Mouse (Mus musculus) bone marrow, adult 2 months (tissue): ENCODE measurements around the gene Scd4. TPM values are rescaled to one million over a fixed set of nuclear protein-coding genes. Genes with fewer than 3 reads are reported as not detected.

ENCODE experiments used
- H3K27ac ChIP-seq: fragments of 200-500 bp; 2 replicates; pipeline ENCODE4 v1.5.1; 2012; ENCODE audit warnings: low read depth, mild to moderate bottlenecking, control low read depth, inconsistent platforms, low read length; ENCODE audit not compliant: control insufficient read depth, poor library complexity, insufficient read depth
- H3K4me1 ChIP-seq: fragments of 200-500 bp; 2 replicates; pipeline ENCODE4 v1.6.1; 2011; ENCODE audit warnings: low read length; ENCODE audit not compliant: control insufficient read depth, insufficient read depth
- H3K4me3 ChIP-seq: fragments of 200-500 bp; replicated peaks from 2 replicates; pipeline ENCODE3; 2011; ENCODE audit warnings: mild to moderate bottlenecking, low read depth, low read length, control low read depth; ENCODE audit not compliant: control insufficient read depth
- CTCF ChIP-seq: fragments of 200-500 bp; IDR thresholded peaks from 2 replicates; pipeline ENCODE4 v1.5.1; 2011; ENCODE audit warnings: low read length, control low read depth; ENCODE audit not compliant: control insufficient read depth, insufficient read depth
- POLR2A ChIP-seq: fragments of 200-500 bp; IDR thresholded peaks from 2 replicates; pipeline ENCODE4 v1.6.1; 2011; ENCODE audit warnings: low read depth, mild to moderate bottlenecking, control low read depth, low read length, borderline replicate concordance; ENCODE audit not compliant: control insufficient read depth
- WGBS: fragments of 180-500 bp; shearing (Covaris S2); methylation state at CpG from one replicate; pipeline ENCODE4 v1.1.7; 2018; 5-methylcytosine and 5-hydroxymethylcytosine counted together
- polyA plus RNA-seq: library from polyadenylated mRNA; stranded (reverse); fragments of >200 nt; gene quantifications from 2 replicates; pipeline ENCODE4 v1.2.4, GENCODE M21; 2011; ENCODE audit warnings: low replicate concordance; ENCODE audit not compliant: missing spikeins, insufficient read depth, insufficient read length

The Scd4 gene
- polyA plus RNA-seq, 1 experiment, result not detected

DNA sequence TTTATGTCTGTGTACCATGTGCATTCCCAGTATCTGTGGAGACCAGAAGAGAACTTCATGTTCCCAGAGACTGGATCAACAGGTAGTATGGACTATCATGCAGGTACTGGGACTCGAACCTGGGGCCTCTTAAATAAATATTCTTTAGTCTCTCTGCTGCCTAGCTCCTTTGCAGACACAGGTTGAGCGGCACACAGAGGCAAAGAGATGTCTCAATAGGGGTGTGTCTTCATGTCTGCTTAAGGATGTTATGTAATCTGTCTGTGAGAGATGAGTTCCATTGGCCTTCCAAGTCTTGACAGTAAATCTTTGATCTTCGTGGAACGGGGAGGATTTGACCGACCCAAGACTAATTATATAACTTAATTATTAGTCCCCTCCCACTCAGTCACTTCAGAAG, 37.3 kb downstream of the Scd4 start:
- 56% methylated on average over 5 of the region's 5 CpGs for WGBS
- Histone ChIP-seq H3K4me3 (no peak overlapping the region), H3K4me1 (no peaks in the 10 kb centered on the region), H3K27ac (no peak overlapping the region)
- no peak for TF ChIP-seq CTCF
- no peak for TF ChIP-seq POLR2A

DNA sequence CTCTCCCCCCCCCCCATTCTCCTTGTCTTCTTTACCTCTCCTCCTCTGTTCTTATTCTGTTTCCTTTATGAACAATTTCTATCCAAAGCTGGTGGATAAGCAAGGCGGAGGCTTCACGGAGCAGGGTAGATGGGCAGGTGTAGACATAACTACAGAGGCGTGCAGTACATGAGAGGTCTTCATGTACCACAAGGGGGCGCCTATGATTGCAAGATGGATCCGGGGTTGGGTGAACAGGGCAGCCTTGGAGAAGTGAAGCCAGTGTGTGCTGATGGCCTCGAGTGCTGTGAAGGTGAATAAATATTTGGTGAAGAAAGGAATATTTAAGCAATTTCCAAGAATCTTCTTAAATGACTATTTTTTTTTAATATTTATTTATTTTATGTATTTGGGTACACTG, 40.1 kb downstream of the Scd4 start:
- Histone ChIP-seq H3K4me3 (no peak overlapping the region), H3K27ac (no peak overlapping the region), H3K4me1 (no peaks in the 10 kb centered on the region)
- TF ChIP-seq POLR2A (no peak), CTCF (peak; percentile 84)
- WGBS, result 8% methylated on average over 6 of the region's 6 CpGs

DNA sequence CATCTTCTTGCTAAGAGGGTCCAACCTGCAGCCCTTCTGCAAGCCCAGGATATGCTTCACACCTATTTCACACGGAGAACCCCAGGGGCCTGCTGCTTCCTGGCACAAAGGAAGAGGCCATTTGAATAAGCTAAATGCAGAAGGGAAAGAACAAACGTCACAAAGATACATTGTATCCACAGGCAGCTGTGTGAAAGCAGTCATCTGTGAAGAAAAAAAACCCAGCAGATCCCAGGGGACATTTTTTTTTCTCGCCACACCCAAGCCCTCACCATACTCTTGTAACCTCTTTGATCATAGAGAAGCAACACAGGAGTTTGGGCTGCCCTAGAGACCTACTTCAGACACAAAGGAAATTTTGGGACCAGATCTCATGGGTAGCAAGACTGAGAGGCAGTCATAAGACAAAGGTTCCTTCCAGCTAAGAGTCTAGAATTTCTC, 43.6 kb downstream of the Scd4 start:
- no peak overlapping the region for H3K4me3 ChIP-seq
- TF ChIP-seq POLR2A (no peak), CTCF (no peak)
- WGBS, result 33% methylated on average over 3 of the region's 3 CpGs
- no peaks in the 10 kb centered on the region for H3K4me1 ChIP-seq
- peak overlapping the region; percentile 70; the same call in 1 of the 2 replicates for H3K27ac ChIP-seq

DNA sequence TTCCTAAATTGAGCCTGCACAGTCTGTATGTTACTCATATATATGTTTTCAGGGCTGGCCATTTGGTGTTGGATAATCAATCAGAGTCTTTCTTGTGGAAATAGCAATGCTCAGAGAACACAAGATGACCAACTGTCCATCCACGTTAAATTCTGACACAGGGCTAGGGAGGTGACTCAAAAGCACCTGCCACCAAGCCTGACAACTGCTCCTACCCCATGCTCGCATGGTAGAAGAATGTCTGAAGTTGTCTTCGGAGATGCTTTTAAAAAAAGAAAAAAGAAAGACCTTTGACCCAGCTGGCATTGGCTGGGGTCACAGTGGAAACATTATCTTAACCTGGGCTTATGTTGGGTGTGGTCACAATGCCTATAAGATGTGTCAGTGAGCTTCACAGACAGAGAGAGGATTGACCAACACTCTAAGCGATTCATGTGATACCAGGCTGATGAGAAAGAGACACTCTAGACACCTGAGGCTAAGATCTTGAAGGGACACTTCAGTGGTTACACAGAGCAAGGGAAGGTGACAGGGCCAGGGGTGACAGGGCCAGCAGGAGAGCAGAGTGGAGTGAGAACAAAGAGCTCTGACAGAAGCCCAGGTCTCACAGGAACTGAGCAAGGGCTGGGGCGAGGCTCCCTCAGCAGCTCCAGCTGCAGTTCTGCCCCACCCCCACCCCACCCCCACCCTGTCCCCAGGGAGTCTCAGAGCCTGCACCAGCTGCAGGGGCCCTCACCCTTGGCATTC, 44.9 kb downstream of the Scd4 start:
- Histone ChIP-seq H3K27ac (peak overlapping the region; percentile 74), H3K4me3 (no peak overlapping the region), H3K4me1 (no peaks in the 10 kb centered on the region; the same call in 1 of the 2 replicates)
- 53% methylated on average over 5 of the region's 5 CpGs for WGBS
- TF ChIP-seq POLR2A, result no peak
- TF ChIP-seq CTCF, result no peak

DNA sequence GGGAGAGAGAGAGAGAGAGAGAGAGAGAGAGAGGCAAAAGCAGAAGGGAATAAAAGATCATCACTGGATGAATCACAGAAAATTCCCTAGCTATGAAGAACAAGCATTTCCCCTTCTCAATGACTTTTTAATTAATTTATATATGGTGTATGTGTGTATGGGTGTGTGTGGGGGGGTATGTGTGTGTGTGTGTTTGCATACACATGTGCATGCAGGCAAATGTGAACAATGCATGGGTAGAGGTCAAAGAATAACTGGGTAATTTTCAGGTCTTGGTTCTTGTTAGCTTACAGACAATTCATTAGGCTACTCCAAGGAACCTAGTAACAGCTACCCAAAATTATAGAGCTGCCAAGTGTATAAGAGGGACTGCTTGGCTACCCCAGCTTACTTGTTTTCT, 46.2 kb downstream of the Scd4 start:
- TF ChIP-seq CTCF, result no peak
- no peak for TF ChIP-seq POLR2A
- no peaks in the 10 kb centered on the region; the same call in 1 of the 2 replicates for H3K4me1 ChIP-seq
- H3K27ac ChIP-seq, result peak overlapping the region; percentile 74
- no peak overlapping the region for H3K4me3 ChIP-seq

DNA sequence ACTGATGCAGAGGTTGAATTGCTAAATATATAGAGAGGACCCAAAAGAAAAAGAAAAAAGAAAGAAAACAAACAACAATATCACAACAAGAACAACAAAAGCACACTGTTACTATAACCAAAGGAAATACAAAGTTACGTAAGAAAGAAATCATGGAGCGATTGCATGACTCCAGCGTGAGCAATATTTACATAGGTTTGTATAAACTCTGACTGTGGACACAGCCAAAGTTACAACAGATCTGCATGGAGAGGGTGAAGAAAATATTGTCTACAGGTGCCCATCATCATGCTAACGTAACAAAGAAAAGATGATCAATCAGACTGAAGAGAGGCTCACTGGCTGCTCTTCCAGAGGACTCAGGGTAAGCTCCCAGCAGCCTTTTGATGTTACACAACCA, 47.2 kb downstream of the Scd4 start:
- TF ChIP-seq POLR2A (no peak), CTCF (no peak)
- Histone ChIP-seq H3K27ac (no peak overlapping the region), H3K4me1 (no peaks in the 10 kb centered on the region; the same call in 1 of the 2 replicates), H3K4me3 (no peak overlapping the region)
- 71% methylated on average over 4 of the region's 4 CpGs for whole genome bisulfite sequencing

DNA sequence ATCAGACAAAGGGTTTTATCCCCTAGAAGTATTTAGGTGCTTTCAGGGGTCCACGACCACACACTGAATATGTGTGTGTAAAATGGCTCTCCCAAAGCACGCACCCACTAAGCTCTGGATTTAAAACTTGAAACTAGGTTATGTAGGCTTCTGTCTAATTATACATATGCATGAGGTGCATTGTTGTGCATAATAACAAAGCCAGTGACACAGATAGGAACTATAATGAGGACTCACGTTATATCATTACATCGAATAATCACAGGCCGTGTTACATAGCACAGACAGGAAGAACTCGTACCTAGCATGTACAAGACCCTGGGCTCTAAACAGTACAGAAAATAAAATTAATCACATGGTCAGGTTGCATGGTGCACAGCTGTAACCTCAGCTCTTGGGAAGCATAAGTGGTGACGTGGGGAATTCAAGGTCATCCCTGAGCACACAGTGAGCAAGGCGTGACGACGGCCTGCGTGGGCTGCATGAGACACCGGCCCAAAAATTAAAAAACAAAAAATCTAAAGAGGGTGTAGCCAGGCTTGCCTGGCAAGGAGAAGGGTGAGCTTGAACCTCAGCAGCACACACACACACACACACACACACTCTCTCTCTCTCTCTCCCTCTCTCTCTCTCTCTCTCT, 49.9 kb downstream of the Scd4 start:
- TF ChIP-seq POLR2A (no peak), CTCF (no peak)
- Histone ChIP-seq H3K4me3 (no peak overlapping the region), H3K4me1 (no peaks in the 10 kb centered on the region; the same call in 1 of the 2 replicates), H3K27ac (peak overlapping the region; percentile 66)
- 81% methylated on average over 12 of the region's 12 CpGs for WGBS

DNA sequence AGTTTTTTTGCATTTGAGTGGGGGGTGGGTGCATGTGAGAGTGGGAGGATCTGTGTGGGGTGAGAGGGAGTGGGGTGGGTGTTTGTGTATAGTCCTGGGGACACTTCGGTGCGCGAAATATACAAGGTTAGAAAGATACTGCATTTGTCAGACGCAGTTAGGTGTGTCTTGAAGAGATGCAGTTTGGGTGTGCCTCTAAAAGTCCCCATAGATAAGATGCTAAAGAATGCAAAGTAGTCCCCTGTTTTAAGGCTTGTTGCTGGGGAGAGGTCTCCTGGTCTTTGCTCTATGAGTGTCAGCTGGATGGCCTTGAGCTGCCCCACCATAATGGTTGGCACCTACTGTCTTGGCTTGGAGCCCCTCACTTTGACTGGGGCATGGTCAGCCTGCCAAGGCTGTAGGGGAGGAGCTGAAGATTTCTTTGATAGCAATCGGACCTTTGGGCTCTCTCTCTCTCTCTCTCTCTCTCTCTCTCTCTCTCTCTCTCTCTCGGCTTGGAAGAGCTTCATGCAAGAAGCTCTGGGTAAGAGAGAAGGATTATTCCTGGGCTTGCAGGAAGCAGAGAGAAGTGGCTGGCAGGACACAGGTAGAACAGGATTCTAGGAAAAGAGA, 53.1 kb downstream of the Scd4 start:
- TF ChIP-seq CTCF (no peak), POLR2A (no peak)
- WGBS, result 52% methylated on average over 6 of the region's 6 CpGs
- no peak overlapping the region for H3K4me3 ChIP-seq
- H3K4me1 ChIP-seq, result peaks cover 2% of the 10 kb centered on the region; the same call in 1 of the 2 replicates
- H3K27ac ChIP-seq, result peak overlapping the region; percentile 45
